Mouse (Mus musculus) embryonic facial prominence, embryonic 15.5 days (tissue): ENCODE results near the gene Inpp4a. TPM values are rescaled to one million over a fixed set of nuclear protein-coding genes. Genes with fewer than 3 reads are reported as not detected.
A peak's percentile ranks its signal among the peaks of the same experiment; 100 is the strongest.

ENCODE experiments used
- ATAC-seq: fragments of 200-750 bp; cut with Nextera tagmentation; 2 replicates; pipeline ENCODE4 v1.8.0; 2017; ENCODE audit warnings: low read depth, moderate TSS enrichment; ENCODE audit not compliant: insufficient number of reproducible peaks, low FRiP score, low TSS enrichment
- H3K27ac ChIP-seq: fragments of 300-500 bp; sonication (generic); replicated peaks from 2 replicates; pipeline ENCODE4 v1.5.1; 2015; ENCODE audit warnings: mild to moderate bottlenecking, inconsistent platforms
- H3K27me3 ChIP-seq: fragments of 300-500 bp; sonication (generic); 2 replicates; pipeline ENCODE4 v1.6.1; 2015; ENCODE audit warnings: inconsistent platforms
- H3K36me3 ChIP-seq: fragments of 300-500 bp; sonication (generic); 2 replicates; pipeline ENCODE4 v1.6.1; 2015; ENCODE audit warnings: mild to moderate bottlenecking, inconsistent platforms
- H3K4me1 ChIP-seq: fragments of 300-500 bp; sonication (generic); 2 replicates; pipeline ENCODE4 v1.6.1; 2015; ENCODE audit warnings: inconsistent platforms
- H3K4me2 ChIP-seq: fragments of 300-500 bp; sonication (generic); replicated peaks from 2 replicates; pipeline ENCODE4 v1.6.1; 2015; ENCODE audit warnings: mild to moderate bottlenecking, inconsistent platforms
- H3K4me3 ChIP-seq: fragments of 300-500 bp; sonication (generic); replicated peaks from 2 replicates; pipeline ENCODE4 v1.5.1; 2015; ENCODE audit warnings: mild to moderate bottlenecking, inconsistent platforms
- H3K9ac ChIP-seq: fragments of 300-500 bp; sonication (generic); 2 replicates; pipeline ENCODE4 v1.6.1; 2015; ENCODE audit warnings: inconsistent platforms
- H3K9me3 ChIP-seq: fragments of 300-500 bp; sonication (generic); replicated peaks from 2 replicates; pipeline ENCODE4 v1.6.1; 2016; ENCODE audit warnings: inconsistent platforms
- whole genome bisulfite sequencing: fragments of 180-500 bp; shearing (Covaris S2); methylation state at CpG from one replicate; pipeline ENCODE4 v1.1.7; 2015; 5-methylcytosine and 5-hydroxymethylcytosine counted together
- polyA plus RNA-seq: library from polyadenylated mRNA; unstranded; fragments of >200 nt; fragmentation: Nextera tagmentation; extraction: Ambion mirVana; gene quantifications from 2 replicates; pipeline ENCODE4 v1.2.1, GENCODE M21; 2015

Gene Inpp4a
- polyA plus RNA-seq, 1 experiment from 2014 or later = 18.0 TPM

GRCm38 (mm10) chr1:37300650-37301049 lies 985 bp downstream of the Inpp4a start:
- peak overlapping the region; percentile 62 for H3K4me3 ChIP-seq

DNA sequence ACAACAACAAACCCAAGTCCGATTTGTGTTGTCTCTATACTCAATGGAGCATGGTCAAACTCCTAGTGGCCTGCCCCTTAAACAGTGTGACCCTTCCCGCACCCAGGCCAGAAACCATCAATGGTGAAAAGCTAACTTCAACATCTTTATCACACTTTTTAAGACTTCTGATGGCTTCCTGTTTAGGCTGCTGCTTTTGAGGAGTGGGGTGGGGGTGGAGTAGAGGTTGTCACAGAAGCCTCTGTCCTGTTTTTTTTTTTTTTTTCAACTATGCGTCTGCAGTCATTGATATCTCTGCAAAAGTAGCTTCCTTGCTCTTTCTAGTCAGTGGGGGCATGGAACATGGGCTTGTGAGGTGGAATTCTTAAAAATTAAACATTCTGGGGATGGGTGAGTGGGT lies 3.1 kb downstream of the Inpp4a start:
- ATAC-seq = no peak
- Histone ChIP-seq H3K9me3 (no peaks in the 10 kb centered on the region), H3K4me1 (peaks cover 4% of the 10 kb centered on the region; the same call in 1 of the 2 replicates), H3K4me3 (no peak overlapping the region), H3K27me3 (no peaks in the 10 kb centered on the region), H3K9ac (no peak overlapping the region), H3K36me3 (no peaks in the 10 kb centered on the region), H3K4me2 (no peak overlapping the region), H3K27ac (no peak overlapping the region)
- WGBS = 84% methylated on average over 3 of the region's 3 CpGs

More at GRCm38 (mm10) chr1:37300650-37301049, 985 bp downstream of the Inpp4a start:
- Histone ChIP-seq H3K4me2 (peak overlapping the region; percentile 64), H3K9me3 (no peaks in the 10 kb centered on the region), H3K9ac (0 out of 2 replicates have a peak overlapping the region, but pooled peaks have one; percentile 5), H3K36me3 (no peaks in the 10 kb centered on the region), H3K27ac (no peak overlapping the region), H3K27me3 (no peaks in the 10 kb centered on the region), H3K4me1 (peaks cover 4% of the 10 kb centered on the region; the same call in 1 of the 2 replicates)
- no peak for ATAC-seq
- 67% methylated on average over 5 of the region's 5 CpGs for WGBS

DNA sequence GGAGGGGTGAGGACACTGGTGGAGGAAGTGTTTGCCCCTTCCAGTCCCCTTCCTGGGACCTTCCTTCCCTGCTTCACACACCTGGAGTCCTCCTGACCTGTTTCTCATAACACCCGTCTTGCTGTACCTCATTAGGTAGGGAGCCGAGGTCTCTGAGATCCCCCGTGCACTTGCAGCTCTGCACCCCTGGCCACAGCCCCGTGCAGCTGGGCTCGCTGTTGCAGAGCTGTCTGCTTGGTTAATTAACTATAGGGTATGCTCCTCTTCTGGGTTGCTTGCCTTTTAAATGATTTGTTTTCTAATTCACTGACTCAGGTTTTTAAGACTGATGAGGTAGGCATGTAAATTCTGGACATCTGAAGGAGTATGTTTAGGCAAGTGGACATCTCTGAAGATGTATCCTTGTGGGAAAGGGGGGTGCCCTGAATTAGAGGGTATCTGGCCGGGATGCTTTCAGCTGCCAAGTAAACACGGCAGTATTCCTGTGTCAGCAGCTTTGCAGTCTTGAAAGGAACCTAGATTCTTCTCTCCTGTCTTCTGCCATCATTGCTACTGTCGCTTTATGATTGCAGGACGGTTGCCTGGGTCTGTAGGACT lies 6.1 kb downstream of the Inpp4a start:
- H3K36me3 ChIP-seq = no peaks in the 10 kb centered on the region
- 84% methylated on average over 9 of the region's 9 CpGs for WGBS
- ATAC-seq = no peak

DNA sequence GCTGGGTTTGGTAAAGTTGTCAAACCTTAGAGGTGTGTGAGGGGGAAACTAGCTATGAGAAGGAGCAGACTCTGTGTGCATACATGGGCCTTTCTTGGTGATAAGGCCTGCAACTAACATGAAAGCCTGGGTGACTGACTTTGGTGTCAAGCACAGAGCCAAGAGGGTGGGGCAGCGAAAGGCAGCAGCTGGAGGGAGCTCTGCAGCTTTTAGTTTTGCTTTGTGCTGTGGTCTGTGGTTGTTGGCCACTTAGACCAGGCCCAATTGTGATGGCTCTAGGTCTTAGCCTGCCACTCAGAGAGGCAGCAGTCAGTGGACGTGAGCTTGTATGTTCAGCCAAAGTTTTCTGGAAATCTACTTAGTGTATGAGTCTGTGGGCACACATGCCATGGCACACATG lies 7.9 kb downstream of the Inpp4a start:
- H3K27me3 ChIP-seq = no peaks in the 10 kb centered on the region
- ATAC-seq = no peak
- H3K4me1 ChIP-seq = no peaks in the 10 kb centered on the region
- H3K4me3 ChIP-seq = no peak overlapping the region
- H3K4me2 ChIP-seq = no peak overlapping the region
- 87% methylated on average over 2 of the region's 2 CpGs for WGBS
- H3K9ac ChIP-seq = no peak overlapping the region
- H3K9me3 ChIP-seq = no peaks in the 10 kb centered on the region
- no peak overlapping the region for H3K27ac ChIP-seq
- H3K36me3 ChIP-seq = no peaks in the 10 kb centered on the region

More for the DNA sequence above, 6.1 kb downstream of the Inpp4a start:
- Histone ChIP-seq H3K4me2 (no peak overlapping the region), H3K27me3 (no peaks in the 10 kb centered on the region), H3K4me1 (peaks cover under 1% of the 10 kb centered on the region; the same call in 1 of the 2 replicates), H3K9me3 (no peaks in the 10 kb centered on the region), H3K4me3 (no peak overlapping the region), H3K9ac (no peak overlapping the region), H3K27ac (no peak overlapping the region)

- Histone ChIP-seq H3K36me3 (no peaks in the 10 kb centered on the region), H3K4me2 (no peak overlapping the region), H3K27me3 (no peaks in the 10 kb centered on the region), H3K4me1 (no peaks in the 10 kb centered on the region), H3K4me3 (no peak overlapping the region), H3K27ac (no peak overlapping the region), H3K9me3 (no peaks in the 10 kb centered on the region), H3K9ac (no peak overlapping the region)
- no peak for ATAC-seq
- WGBS = 87% methylated on average over 8 of the region's 8 CpGs
Measured at GRCm38 (mm10) chr1:37308021-37308742, 8.5 kb downstream of the Inpp4a start.

DNA sequence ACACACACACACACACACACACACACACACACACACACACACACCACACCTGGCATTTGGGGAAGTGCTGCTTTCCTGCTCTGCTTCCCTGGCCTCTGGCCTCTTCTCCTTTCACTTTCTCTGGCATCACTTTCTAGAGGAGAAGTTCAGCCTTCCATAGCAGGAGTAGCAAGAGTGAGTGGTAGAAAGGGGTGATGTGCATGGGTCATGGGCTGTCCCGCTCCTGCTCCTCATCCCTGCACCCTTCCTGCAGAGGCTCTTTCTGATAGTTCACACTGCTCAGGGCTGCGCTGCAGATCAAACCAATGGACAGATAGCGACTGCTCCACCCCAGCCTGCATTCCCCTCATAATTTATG lies 9.1 kb downstream of the Inpp4a start:
- 78% methylated on average over 3 of the region's 3 CpGs for WGBS
- Histone ChIP-seq H3K4me3 (no peak overlapping the region), H3K9me3 (no peaks in the 10 kb centered on the region), H3K9ac (no peak overlapping the region), H3K4me2 (no peak overlapping the region), H3K4me1 (no peaks in the 10 kb centered on the region), H3K27me3 (no peaks in the 10 kb centered on the region), H3K36me3 (no peaks in the 10 kb centered on the region), H3K27ac (no peak overlapping the region)
- ATAC-seq = no peak

GRCm38 (mm10) chr1:37309939-37310515 lies 10.4 kb downstream of the Inpp4a start:
- Histone ChIP-seq H3K27ac (no peak overlapping the region), H3K9me3 (no peaks in the 10 kb centered on the region), H3K27me3 (no peaks in the 10 kb centered on the region), H3K4me1 (no peaks in the 10 kb centered on the region), H3K36me3 (no peaks in the 10 kb centered on the region), H3K4me2 (no peak overlapping the region), H3K9ac (no peak overlapping the region), H3K4me3 (no peak overlapping the region)
- 95% methylated on average over 4 of the region's 4 CpGs for WGBS
- no peak for ATAC-seq

- H3K4me3 ChIP-seq = no peak overlapping the region
- H3K36me3 ChIP-seq = no peaks in the 10 kb centered on the region
- H3K27me3 ChIP-seq = no peaks in the 10 kb centered on the region
- H3K9me3 ChIP-seq = no peaks in the 10 kb centered on the region
- H3K4me2 ChIP-seq = no peak overlapping the region
- no peak overlapping the region for H3K9ac ChIP-seq
- no peak for ATAC-seq
- no peaks in the 10 kb centered on the region for H3K4me1 ChIP-seq
- H3K27ac ChIP-seq = no peak overlapping the region
- WGBS = 43% methylated on average over 7 of the region's 7 CpGs
Measured at GRCm38 (mm10) chr1:37314338-37314737, 14.7 kb downstream of the Inpp4a start.

- no peak for ATAC-seq
- no peak overlapping the region for H3K4me2 ChIP-seq
- 81% methylated on average over 7 of the region's 7 CpGs for WGBS
Measured at GRCm38 (mm10) chr1:37317644-37318285, 18.1 kb downstream of the Inpp4a start.

GRCm38 (mm10) chr1:37318558-37318957 lies 18.9 kb downstream of the Inpp4a start:
- ATAC-seq = no peak
- Histone ChIP-seq H3K27me3 (no peaks in the 10 kb centered on the region), H3K4me1 (no peaks in the 10 kb centered on the region), H3K27ac (no peak overlapping the region), H3K9me3 (no peaks in the 10 kb centered on the region), H3K4me3 (no peak overlapping the region), H3K9ac (no peak overlapping the region), H3K36me3 (no peaks in the 10 kb centered on the region), H3K4me2 (no peak overlapping the region)
- 85% methylated on average over 2 of the region's 2 CpGs for WGBS

More at GRCm38 (mm10) chr1:37317644-37318285, 18.1 kb downstream of the Inpp4a start:
- H3K36me3 ChIP-seq = no peaks in the 10 kb centered on the region
- no peak overlapping the region for H3K4me3 ChIP-seq
- no peaks in the 10 kb centered on the region for H3K9me3 ChIP-seq
- H3K9ac ChIP-seq = no peak overlapping the region
- no peaks in the 10 kb centered on the region for H3K27me3 ChIP-seq
- H3K4me1 ChIP-seq = no peaks in the 10 kb centered on the region
- no peak overlapping the region for H3K27ac ChIP-seq

DNA sequence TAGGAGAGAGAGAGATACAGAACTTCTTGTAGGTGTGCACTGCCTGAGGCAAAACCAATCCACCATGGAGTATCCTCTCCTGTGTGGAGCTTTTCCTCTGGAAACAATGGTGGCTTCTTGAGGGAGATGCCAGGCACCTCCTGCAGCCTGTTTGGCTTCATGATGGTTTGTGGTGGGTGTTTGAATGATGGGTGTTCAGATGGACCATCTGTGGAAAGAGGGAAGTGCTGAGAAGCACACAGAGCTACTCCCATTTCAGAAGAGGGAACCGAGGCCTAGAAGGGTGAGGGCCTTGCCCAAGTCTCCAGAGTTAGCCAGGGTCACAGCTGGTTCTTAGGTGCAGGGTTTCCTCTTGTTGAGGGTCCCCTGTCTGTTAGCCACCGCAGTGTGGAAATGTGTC lies 23.0 kb downstream of the Inpp4a start:
- H3K9ac ChIP-seq = no peak overlapping the region
- 0 out of 2 replicates have a peak, but pooled peaks cover 4% of the 10 kb centered on the region for H3K4me1 ChIP-seq
- H3K27me3 ChIP-seq = no peaks in the 10 kb centered on the region
- 94% methylated on average over 2 of the region's 2 CpGs for WGBS
- H3K4me2 ChIP-seq = no peak overlapping the region
- no peak overlapping the region for H3K4me3 ChIP-seq
- no peak overlapping the region for H3K27ac ChIP-seq
- no peaks in the 10 kb centered on the region for H3K36me3 ChIP-seq
- H3K9me3 ChIP-seq = no peaks in the 10 kb centered on the region
- ATAC-seq = no peak
